Mouse (Mus musculus) myocyte (in vitro differentiated cells): ENCODE results near the gene Nr4a1. TPM values are rescaled to one million over a fixed set of nuclear protein-coding genes. Genes with fewer than 3 reads are reported as not detected.

Source experiments
- H3K27me3 ChIP-seq: one replicate; pipeline ENCODE4 v1.6.1; 2011; ENCODE audit not compliant: control insufficient read depth, insufficient read depth, insufficient read length
- H3K36me3 ChIP-seq: one replicate; pipeline ENCODE4 v1.6.1; 2011; ENCODE audit not compliant: control insufficient read depth, insufficient read depth
- H3K4me2 ChIP-seq: one replicate; pipeline ENCODE4 v1.6.1; 2011; ENCODE audit warnings: low read depth, control low read depth
- H3K4me3 ChIP-seq: one replicate; pipeline ENCODE4 v1.5.1; 2011; ENCODE audit warnings: mild to moderate bottlenecking, control low read depth, moderate library complexity
- H3K79me2 ChIP-seq: one replicate; pipeline ENCODE4 v1.6.1; 2011; ENCODE audit not compliant: control insufficient read depth, insufficient read depth
- H3ac ChIP-seq: one replicate; pipeline ENCODE4 v1.6.1; 2011; ENCODE audit not compliant: control insufficient read depth, insufficient read length
- CEBPB ChIP-seq: IDR thresholded peaks from 2 replicates; pipeline ENCODE4 v1.6.1; 2011; ENCODE audit warnings: mild to moderate bottlenecking, moderate library complexity; ENCODE audit not compliant: poor library complexity, insufficient read depth, severe bottlenecking
- E2F4 ChIP-seq: IDR thresholded peaks from one replicate; pipeline ENCODE4 v1.6.1; 2011; ENCODE audit warnings: mild to moderate bottlenecking, control low read depth, moderate library complexity; ENCODE audit not compliant: insufficient read depth
- MAX ChIP-seq: IDR thresholded peaks from one replicate; pipeline ENCODE4 v1.6.1; 2011; ENCODE audit warnings: low read depth, mild to moderate bottlenecking, control low read depth
- MYOD1 ChIP-seq, 3 experiments: IDR thresholded peaks; one replicate each; pipeline ENCODE4 v1.6.1; 2011; ENCODE audit warnings: control low read depth in 2 of 3, low read depth in 2 of 3, mild to moderate bottlenecking in 2 of 3, moderate library complexity in 1 of 3; ENCODE audit not compliant: insufficient read length in 2 of 3, control insufficient read depth in 1 of 3
- MYOG ChIP-seq, 3 experiments: IDR thresholded peaks; one replicate each; pipeline ENCODE4 v1.6.1; 2011; ENCODE audit warnings: control low read depth in 2 of 3, low read depth in 2 of 3, mild to moderate bottlenecking in 2 of 3; ENCODE audit not compliant: insufficient read length in 2 of 3, control insufficient read depth in 1 of 3, insufficient read depth in 1 of 3
- POLR2A ChIP-seq: IDR thresholded peaks from one replicate; pipeline ENCODE4 v1.6.1; 2011; ENCODE audit warnings: low read depth, mild to moderate bottlenecking, control low read depth, moderate library complexity; ENCODE audit not compliant: insufficient read length
- POLR2AphosphoS2 ChIP-seq: IDR thresholded peaks from one replicate; pipeline ENCODE4 v1.6.1; 2011; ENCODE audit warnings: low read depth, control low read depth; ENCODE audit not compliant: insufficient read length
- REST ChIP-seq: IDR thresholded peaks from one replicate; pipeline ENCODE4 v1.6.1; 2011; ENCODE audit warnings: mild to moderate bottlenecking, control low read depth, moderate library complexity; ENCODE audit not compliant: insufficient read depth, insufficient read length
- SRF ChIP-seq: IDR thresholded peaks from one replicate; pipeline ENCODE4 v1.6.1; 2011; ENCODE audit warnings: low read depth; ENCODE audit not compliant: control insufficient read depth, insufficient read length
- TCF12 ChIP-seq: IDR thresholded peaks from one replicate; pipeline ENCODE4 v1.6.1; 2011; ENCODE audit warnings: mild to moderate bottlenecking, control low read depth; ENCODE audit not compliant: poor library complexity, insufficient read depth, severe bottlenecking
- TCF3 ChIP-seq: IDR thresholded peaks from one replicate; pipeline ENCODE4 v1.6.1; 2011; ENCODE audit warnings: low read depth, control low read depth; ENCODE audit not compliant: insufficient read length
- USF1 ChIP-seq: IDR thresholded peaks from one replicate; pipeline ENCODE4 v1.6.1; 2011; ENCODE audit warnings: low read depth, mild to moderate bottlenecking, control low read depth, moderate library complexity
- polyA plus RNA-seq: library from polyadenylated mRNA; unstranded; fragments of >200 nt; fragmentation: generic; extraction: Trizol; gene quantifications from one replicate; pipeline ENCODE4 v1.2.1, GENCODE M21; 2012; ENCODE audit warnings: missing spikeins

The Nr4a1 gene
- polyA plus RNA-seq, 1 experiment, result 15.3 TPM

GRCm38 (mm10) chr15:101223596-101223995 lies 30.5 kb upstream of the Nr4a1 start:
- Histone ChIP-seq H3K36me3 (no peaks in the 10 kb centered on the region), H3K79me2 (no peaks in the 10 kb centered on the region), H3K4me3 (peak overlapping the region; percentile 60), H3K4me2 (peak overlapping the region; percentile 91), H3ac (peak overlapping the region; percentile 27), H3K27me3 (no peaks in the 10 kb centered on the region)
- no peak for TF ChIP-seq MYOD1 (IDR thresholded peaks at IDR 0.05; ENCODE audit: control insufficient read depth in 1 of 3, insufficient read length in 2 of 3, low read depth in 2 of 3)
- TF ChIP-seq REST, result no peak
- TF ChIP-seq MYOG (IDR thresholded peaks at IDR 0.05; ENCODE audit: control insufficient read depth in 1 of 3, insufficient read depth in 1 of 3, insufficient read length in 2 of 3, low read depth in 2 of 3), result no peak
- TF ChIP-seq TCF12, result no peak
- no peak for TF ChIP-seq MAX
- TF ChIP-seq SRF, result no peak
- no peak for TF ChIP-seq POLR2A

- peak; percentile 99 for TF ChIP-seq POLR2A
- peak; percentile 97 for TF ChIP-seq POLR2AphosphoS2
- no peak for TF ChIP-seq E2F4
These were observed 29.8 kb upstream of the Nr4a1 start, which contains the start of gene Grasp for GRCm38 (mm10) chr15:101224006-101224906. Grasp (plus strand) TSS chr15:101224188.

GRCm38 (mm10) chr15:101224977-101225376 lies 29.1 kb upstream of the Nr4a1 start:
- no peaks in the 10 kb centered on the region for H3K36me3 ChIP-seq
- H3ac ChIP-seq, result peak overlapping the region; percentile 27
- peak overlapping the region; percentile 60 for H3K4me3 ChIP-seq
- no peaks in the 10 kb centered on the region for H3K27me3 ChIP-seq
- peak overlapping the region; percentile 91 for H3K4me2 ChIP-seq
- no peaks in the 10 kb centered on the region for H3K79me2 ChIP-seq
- TF ChIP-seq MYOD1 (IDR thresholded peaks at IDR 0.05; ENCODE audit: control insufficient read depth in 1 of 3, insufficient read length in 2 of 3, low read depth in 2 of 3), result no peak
- TF ChIP-seq MYOG (IDR thresholded peaks at IDR 0.05; ENCODE audit: control insufficient read depth in 1 of 3, insufficient read depth in 1 of 3, insufficient read length in 2 of 3, low read depth in 2 of 3), result no peak
- no peak for TF ChIP-seq E2F4
- TF ChIP-seq TCF12, result no peak
- no peak for TF ChIP-seq TCF3
- no peak for TF ChIP-seq CEBPB
- no peak for TF ChIP-seq POLR2A
- no peak for TF ChIP-seq USF1

More at GRCm38 (mm10) chr15:101224006-101224906, 29.8 kb upstream of the Nr4a1 start, which contains the start of gene Grasp:
- Histone ChIP-seq H3ac (peak within 1 kb of the TSS; percentile 27), H3K4me2 (peak within 1 kb of the TSS; percentile 91), H3K4me3 (peak within 1 kb of the TSS; percentile 60), H3K79me2 (no peaks in the 10 kb centered on the region), H3K27me3 (no peaks in the 10 kb centered on the region), H3K36me3 (no peaks in the 10 kb centered on the region)

GRCm38 (mm10) chr15:101227971-101228370 lies 26.1 kb upstream of the Nr4a1 start:
- TF ChIP-seq POLR2AphosphoS2, result no peak
- TF ChIP-seq MYOD1 (IDR thresholded peaks at IDR 0.05; ENCODE audit: control insufficient read depth in 1 of 3, insufficient read length in 2 of 3, low read depth in 2 of 3), result peak in 2 of 3 experiments; percentile 62 to 79
- TF ChIP-seq MYOG (IDR thresholded peaks at IDR 0.05; ENCODE audit: control insufficient read depth in 1 of 3, insufficient read depth in 1 of 3, insufficient read length in 2 of 3, low read depth in 2 of 3), result peak in 2 of 3 experiments; percentile 52 to 64
- Histone ChIP-seq H3ac (no peak overlapping the region), H3K79me2 (no peaks in the 10 kb centered on the region), H3K4me2 (no peak overlapping the region), H3K36me3 (peaks cover 7% of the 10 kb centered on the region), H3K4me3 (no peak overlapping the region), H3K27me3 (no peaks in the 10 kb centered on the region)

- Histone ChIP-seq H3K4me3 (no peak overlapping the region), H3K36me3 (peaks cover 7% of the 10 kb centered on the region), H3K27me3 (no peaks in the 10 kb centered on the region), H3K4me2 (no peak overlapping the region), H3K79me2 (no peaks in the 10 kb centered on the region), H3ac (no peak overlapping the region)
- peak in 1 of 3 experiments; percentile 71 for TF ChIP-seq MYOD1 (IDR thresholded peaks at IDR 0.05; ENCODE audit: control insufficient read depth in 1 of 3, insufficient read length in 2 of 3, low read depth in 2 of 3)
- TF ChIP-seq REST, result no peak
- TF ChIP-seq SRF, result no peak
- TF ChIP-seq MAX, result no peak
- TF ChIP-seq MYOG (IDR thresholded peaks at IDR 0.05; ENCODE audit: control insufficient read depth in 1 of 3, insufficient read depth in 1 of 3, insufficient read length in 2 of 3, low read depth in 2 of 3), result peak in 1 of 3 experiments; percentile 17
These were observed 25.0 kb upstream of the Nr4a1 start for GRCm38 (mm10) chr15:101228866-101229590.
